Mouse (Mus musculus) lung, adult 18-20 months (tissue): Measurements from ENCODE around the gene Rab27a.
"Not testable (repeated sequence)": the region's sequence is repeated elsewhere in the genome, so short reads cannot be mapped to it uniquely, and the experiment has no call there.

Experiments
- DNase-seq, 2 experiments: peaks; one replicate each; pipeline ENCODE4 v3.0.0; 2022; ENCODE audit warnings: mixed read lengths in 2 of 2

The Rab27a gene

GRCm38 (mm10) chr9:73094580-73094979, 49.9 kb downstream of the Rab27a start:
- DNase-seq: peak in 1 of 2 experiments; percentile 46

- DNase-seq: no peak
Measured at GRCm38 (mm10) chr9:73097898-73098297, 53.2 kb downstream of the Rab27a start.

GRCm38 (mm10) chr9:73101536-73101935, 56.9 kb downstream of the Rab27a start, which contains the start of gene Khdc3:
TSS of gene Khdc3 (plus strand) at chr9:73101836.
- no peak for DNase-seq

- DNase-seq: no peak
Measured at GRCm38 (mm10) chr9:73102181-73102580, 57.5 kb downstream of the Rab27a start, which contains the start of gene Gm20509. TSS of gene Gm20509 (plus strand) at chr9:73102470.

GRCm38 (mm10) chr9:73103159-73103879, 58.7 kb downstream of the Rab27a start:
- DNase-seq: peak in 1 of 2 experiments; percentile 35

GRCm38 (mm10) chr9:73103880-73104198, 59.2 kb downstream of the Rab27a start:
- no peak for DNase-seq

GRCm38 (mm10) chr9:73105141-73105540, 60.5 kb downstream of the Rab27a start:
- DNase-seq: no peak

- DNase-seq: no peak
Measured at GRCm38 (mm10) chr9:73105771-73106170, 61.1 kb downstream of the Rab27a start.

GRCm38 (mm10) chr9:73112919-73113906, 68.6 kb downstream of the Rab27a start, which contains the start of gene Rsl24d1:
TSS of gene Rsl24d1 (plus strand) at chr9:73113426.
- DNase-seq: peak; percentile 89

- not testable (repeated sequence) for DNase-seq
Measured at GRCm38 (mm10) chr9:73116704-73117103, 72.0 kb downstream of the Rab27a start.

GRCm38 (mm10) chr9:73118012-73118411, 73.4 kb downstream of the Rab27a start:
- no peak for DNase-seq

GRCm38 (mm10) chr9:73121735-73122134, 77.1 kb downstream of the Rab27a start:
- DNase-seq: no peak

GRCm38 (mm10) chr9:73125043-73125570, 80.5 kb downstream of the Rab27a start:
- no peak for DNase-seq

- DNase-seq: no peak
Measured at GRCm38 (mm10) chr9:73127457-73127856, 82.8 kb downstream of the Rab27a start.

GRCm38 (mm10) chr9:73129875-73130274, 85.2 kb downstream of the Rab27a start:
- DNase-seq: no peak

GRCm38 (mm10) chr9:73130529-73130928, 85.9 kb downstream of the Rab27a start:
- DNase-seq: no peak

- DNase-seq: no peak
Measured at GRCm38 (mm10) chr9:73137341-73137886, 92.8 kb downstream of the Rab27a start.
